Mouse (Mus musculus) C2C12 (cell line): ENCODE data around the gene Commd1. TPM values are rescaled to one million over a fixed set of nuclear protein-coding genes. Genes with fewer than 3 reads are reported as not detected.

Experiments used
- H3K27me3 ChIP-seq: one replicate; pipeline ENCODE4 v1.6.1; 2011; ENCODE audit not compliant: control insufficient read depth, insufficient read depth, insufficient read length
- H3K36me3 ChIP-seq: one replicate; pipeline ENCODE4 v1.6.1; 2011; ENCODE audit not compliant: control insufficient read depth, insufficient read depth
- H3K4me3 ChIP-seq: one replicate; pipeline ENCODE4 v1.5.1; 2011; ENCODE audit warnings: mild to moderate bottlenecking, control low read depth; ENCODE audit not compliant: poor library complexity, insufficient read depth, severe bottlenecking
- H3K79me2 ChIP-seq: one replicate; pipeline ENCODE4 v1.6.1; 2011; ENCODE audit not compliant: control insufficient read depth, insufficient read depth
- H3K79me3 ChIP-seq: one replicate; pipeline ENCODE4 v1.6.1; 2011; ENCODE audit warnings: low read depth, control low read depth
- H3ac ChIP-seq: one replicate; pipeline ENCODE3; 2011; ENCODE audit warnings: low read depth; ENCODE audit not compliant: control insufficient read depth, insufficient read length
- CEBPB ChIP-seq: IDR thresholded peaks from one replicate; pipeline ENCODE4 v1.6.1; 2011; ENCODE audit warnings: low read depth, mild to moderate bottlenecking, control low read depth, moderate library complexity
- CTCF ChIP-seq: IDR thresholded peaks from one replicate; pipeline ENCODE4 v1.5.1; 2011; ENCODE audit not compliant: control insufficient read depth, insufficient read depth, insufficient read length
- FOSL1 ChIP-seq: IDR thresholded peaks from one replicate; pipeline ENCODE4 v1.8.0; 2011; ENCODE audit warnings: mild to moderate bottlenecking, low read length; ENCODE audit not compliant: poor library complexity, insufficient read depth, severe bottlenecking
- MAX ChIP-seq: IDR thresholded peaks from one replicate; pipeline ENCODE4 v1.6.1; 2011; ENCODE audit warnings: mild to moderate bottlenecking, control low read depth
- MYOD1 ChIP-seq: IDR thresholded peaks from one replicate; pipeline ENCODE4 v1.6.1; 2011; ENCODE audit warnings: low read depth; ENCODE audit not compliant: control insufficient read depth, insufficient read length
- MYOG ChIP-seq: IDR thresholded peaks from one replicate; pipeline ENCODE4 v1.6.1; 2011; ENCODE audit not compliant: control insufficient read depth, insufficient read length; ENCODE audit errors: extremely low read depth
- USF1 ChIP-seq: IDR thresholded peaks from one replicate; pipeline ENCODE4 v1.6.1; 2011; ENCODE audit warnings: low read depth, mild to moderate bottlenecking, control low read depth, moderate library complexity
- polyA plus RNA-seq: library from polyadenylated mRNA; unstranded; fragments of >200 nt; fragmentation: generic; extraction: Trizol; gene quantifications from one replicate; pipeline ENCODE4 v1.2.1, GENCODE M21; 2012; ENCODE audit warnings: missing spikeins

The Commd1 gene
- polyA plus RNA-seq, 1 experiment = 126 TPM

DNA sequence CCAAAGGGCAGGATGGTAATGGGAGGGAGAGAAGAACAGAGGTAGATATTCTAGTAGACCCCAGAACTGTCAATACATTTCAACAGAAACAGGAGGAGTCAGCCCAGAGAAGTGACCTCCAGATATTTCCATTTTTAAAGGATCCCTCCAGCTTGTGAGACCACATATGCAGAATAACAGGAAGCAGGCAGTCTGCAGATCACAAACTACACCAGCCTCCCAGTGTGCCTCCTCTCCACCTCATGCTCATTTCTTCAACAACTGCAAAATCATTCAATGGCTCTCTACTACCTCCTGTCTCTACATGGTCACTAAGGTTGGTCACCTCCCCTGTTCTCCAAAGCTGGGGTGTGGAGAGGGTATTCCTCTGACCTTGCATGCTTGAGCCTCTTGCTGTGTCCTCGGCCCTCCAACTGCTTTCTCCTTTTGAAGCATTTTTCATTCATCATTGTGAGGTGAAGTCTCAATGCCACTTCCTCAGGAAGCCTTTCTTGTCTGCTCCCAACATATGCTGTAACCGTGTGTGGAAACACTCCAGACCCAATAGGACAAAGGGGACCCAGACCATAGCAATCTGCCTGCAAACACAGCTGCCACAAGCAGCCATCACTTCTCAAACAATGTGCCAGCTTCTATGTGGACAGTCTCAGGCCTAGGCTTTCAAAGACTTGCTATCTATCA lies 128.6 kb downstream of the Commd1 start:
- Histone ChIP-seq H3ac (no peak overlapping the region), H3K36me3 (peaks cover 4% of the 10 kb centered on the region), H3K79me2 (peaks cover 99% of the 10 kb centered on the region), H3K27me3 (no peaks in the 10 kb centered on the region), H3K4me3 (no peak overlapping the region), H3K79me3 (peaks cover 45% of the 10 kb centered on the region)
- TF ChIP-seq MYOD1 = no peak
- TF ChIP-seq CEBPB = no peak
- no peak for TF ChIP-seq CTCF
- no peak for TF ChIP-seq MYOG
- no peak for TF ChIP-seq FOSL1
- TF ChIP-seq MAX = no peak
- no peak for TF ChIP-seq USF1

DNA sequence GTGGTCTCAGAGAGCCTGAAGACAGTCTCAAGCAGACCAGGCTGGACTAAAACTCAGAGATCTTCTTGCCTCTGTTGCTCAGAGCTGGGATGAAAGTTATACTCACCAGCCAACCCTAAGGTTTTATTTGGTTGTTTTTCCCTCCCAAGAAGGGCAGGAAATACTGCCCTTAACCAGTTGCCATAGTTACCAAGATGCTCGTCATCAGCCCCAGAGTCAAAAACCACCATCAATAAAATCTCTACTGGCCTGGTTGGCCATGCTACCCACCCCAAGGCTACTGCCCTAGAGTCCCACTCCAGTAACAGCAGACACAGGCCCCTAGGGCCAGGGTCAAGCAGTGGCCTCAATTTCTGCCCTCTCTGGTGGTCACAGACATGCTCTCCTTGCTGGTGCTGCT lies 129.7 kb downstream of the Commd1 start:
- TF ChIP-seq MAX (no peak), MYOD1 (no peak), MYOG (no peak), CTCF (no peak), USF1 (no peak), FOSL1 (no peak)
- Histone ChIP-seq H3K79me3 (peaks cover 39% of the 10 kb centered on the region), H3K79me2 (peaks cover 93% of the 10 kb centered on the region), H3K36me3 (peaks cover 4% of the 10 kb centered on the region), H3K4me3 (no peak overlapping the region), H3K27me3 (no peaks in the 10 kb centered on the region), H3ac (no peak overlapping the region)

DNA sequence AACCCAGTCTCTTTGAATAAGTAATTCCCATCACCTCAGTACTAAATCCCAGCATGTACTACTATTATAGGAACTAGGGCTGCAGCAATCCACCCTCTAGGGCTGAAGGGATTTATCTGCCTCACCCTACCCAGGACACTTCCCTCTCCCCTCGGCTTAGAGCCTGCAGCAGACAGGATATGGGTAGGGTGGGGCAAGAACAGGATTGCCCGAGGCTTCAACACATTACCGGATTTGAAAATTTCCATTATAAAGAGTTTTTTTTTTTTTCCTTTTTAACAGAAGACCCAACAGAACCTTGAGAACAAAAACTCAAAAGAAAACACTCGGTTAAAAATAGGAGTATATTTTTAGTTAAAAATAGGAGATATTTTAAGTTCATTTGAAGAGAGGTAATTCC lies 130.8 kb downstream of the Commd1 start:
- peaks cover 4% of the 10 kb centered on the region for H3K36me3 ChIP-seq
- no peaks in the 10 kb centered on the region for H3K27me3 ChIP-seq
- peaks cover 93% of the 10 kb centered on the region for H3K79me2 ChIP-seq
- no peak overlapping the region for H3K4me3 ChIP-seq
- TF ChIP-seq USF1 (no peak), FOSL1 (no peak), MAX (no peak), MYOG (no peak), CTCF (no peak), MYOD1 (no peak), CEBPB (no peak)
- peaks cover 35% of the 10 kb centered on the region for H3K79me3 ChIP-seq
- no peak overlapping the region for H3ac ChIP-seq

DNA sequence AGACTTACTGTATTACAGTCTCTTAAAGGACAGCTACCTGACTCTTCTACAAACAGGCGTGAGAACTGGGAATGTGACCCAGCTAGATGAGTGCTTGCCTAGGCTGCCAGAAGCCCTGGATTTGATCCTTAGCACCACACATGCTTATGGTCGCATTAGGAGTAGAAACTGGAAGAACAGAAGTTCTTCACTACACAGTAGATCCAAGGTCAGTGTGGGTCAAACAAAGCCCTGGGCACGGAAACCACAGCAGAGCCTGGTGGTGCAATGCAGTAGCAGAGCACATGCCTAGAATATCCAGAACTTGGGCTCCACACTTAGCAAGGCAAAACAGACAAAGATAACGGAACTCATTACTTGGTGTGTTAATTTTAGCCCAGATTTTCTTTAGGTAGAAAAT lies 132.1 kb downstream of the Commd1 start:
- Histone ChIP-seq H3K36me3 (peaks cover 4% of the 10 kb centered on the region), H3K4me3 (no peak overlapping the region), H3K27me3 (no peaks in the 10 kb centered on the region), H3K79me3 (peaks cover 39% of the 10 kb centered on the region), H3ac (no peak overlapping the region), H3K79me2 (peaks cover 93% of the 10 kb centered on the region)
- TF ChIP-seq MYOG (no peak), MAX (no peak), FOSL1 (no peak), CTCF (no peak), CEBPB (no peak), MYOD1 (no peak), USF1 (no peak)

DNA sequence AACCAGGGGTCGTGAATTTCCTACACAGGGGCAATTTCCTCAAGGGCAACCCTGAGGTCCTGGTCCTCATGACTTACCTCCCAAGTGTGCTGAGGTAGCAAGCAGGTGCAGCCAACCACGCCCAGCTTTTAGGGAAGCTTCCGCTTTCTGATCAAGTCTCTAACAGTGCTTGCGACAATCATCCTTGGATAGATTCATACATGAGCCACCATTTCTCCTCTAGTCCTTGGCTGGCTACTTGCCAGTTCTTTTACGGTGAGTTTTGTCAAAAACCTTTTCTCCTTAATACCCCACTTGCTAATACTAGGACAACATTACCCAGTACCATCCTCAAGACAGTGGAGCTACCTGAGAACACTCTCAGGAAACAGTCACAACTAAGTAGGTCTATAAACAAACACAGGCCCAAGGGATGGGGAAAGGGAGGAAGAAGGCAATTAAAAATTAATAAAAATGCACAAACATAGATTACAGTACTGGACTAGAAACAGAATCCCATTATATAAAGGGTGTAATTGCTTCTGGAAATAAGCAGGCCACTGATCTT lies 133.5 kb downstream of the Commd1 start:
- Histone ChIP-seq H3K27me3 (no peaks in the 10 kb centered on the region), H3ac (no peak overlapping the region), H3K36me3 (no peaks in the 10 kb centered on the region), H3K4me3 (no peak overlapping the region), H3K79me3 (peaks cover 36% of the 10 kb centered on the region), H3K79me2 (peaks cover 93% of the 10 kb centered on the region)
- no peak for TF ChIP-seq CTCF
- no peak for TF ChIP-seq MYOD1
- TF ChIP-seq USF1 = no peak
- TF ChIP-seq MAX = no peak
- TF ChIP-seq MYOG = no peak
- TF ChIP-seq FOSL1 = no peak
